Mouse (Mus musculus) lung, embryonic 15.5 days (tissue): ENCODE results near the gene Gal3st2c. TPM values are rescaled to one million over a fixed set of nuclear protein-coding genes. Genes with fewer than 3 reads are reported as not detected.
A peak's percentile ranks its signal among the peaks of the same experiment; 100 is the strongest.
"Not testable (repeated sequence)": the region's sequence is repeated elsewhere in the genome, so short reads cannot be mapped to it uniquely, and the experiment has no call there.

Experiments used
- ATAC-seq: fragments of 200-750 bp; cut with Nextera tagmentation; 2 replicates; pipeline ENCODE4 v1.8.0; 2017; ENCODE audit warnings: moderate number of reproducible peaks, borderline replicate concordance; ENCODE audit not compliant: low FRiP score, low TSS enrichment; ENCODE audit errors: extremely low read depth
- H3K27ac ChIP-seq: fragments of 300-500 bp; sonication (generic); 2 replicates; pipeline ENCODE4 v1.5.1; 2015; ENCODE audit warnings: moderate library complexity, mild to moderate bottlenecking, inconsistent platforms
- H3K27me3 ChIP-seq: fragments of 300-500 bp; sonication (generic); 2 replicates; pipeline ENCODE4 v1.6.1; 2015; ENCODE audit warnings: inconsistent platforms
- H3K36me3 ChIP-seq: fragments of 300-500 bp; sonication (generic); 2 replicates; pipeline ENCODE4 v1.6.1; 2015; ENCODE audit warnings: inconsistent platforms
- H3K4me1 ChIP-seq: fragments of 300-500 bp; sonication (generic); 2 replicates; pipeline ENCODE4 v1.6.1; 2015; ENCODE audit warnings: inconsistent platforms
- H3K4me2 ChIP-seq: fragments of 300-500 bp; sonication (generic); 2 replicates; pipeline ENCODE4 v1.6.1; 2015; ENCODE audit warnings: inconsistent platforms, mild to moderate bottlenecking, moderate library complexity
- H3K4me3 ChIP-seq: fragments of 300-500 bp; sonication (generic); 2 replicates; pipeline ENCODE4 v1.5.1; 2015; ENCODE audit warnings: mild to moderate bottlenecking, inconsistent platforms
- H3K9ac ChIP-seq: fragments of 300-500 bp; sonication (generic); 2 replicates; pipeline ENCODE4 v1.6.1; 2015; ENCODE audit warnings: inconsistent platforms
- H3K9me3 ChIP-seq: fragments of 300-500 bp; sonication (generic); 2 replicates; pipeline ENCODE4 v1.6.1; 2016; ENCODE audit warnings: inconsistent platforms
- whole genome bisulfite sequencing: fragments of 180-500 bp; shearing (Covaris S2); methylation state at CpG from one replicate; pipeline ENCODE4 v1.1.7; 2015; 5-methylcytosine and 5-hydroxymethylcytosine counted together
- polyA plus RNA-seq: library from polyadenylated mRNA; unstranded; fragments of >200 nt; fragmentation: Nextera tagmentation; extraction: Ambion mirVana; gene quantifications from 2 replicates; pipeline ENCODE4 v1.2.1, GENCODE M21; 2015

Gal3st2c gene
- polyA plus RNA-seq, 1 experiment from 2014 or later: not detected

- not testable (repeated sequence) for H3K4me1 ChIP-seq, H3K36me3 ChIP-seq, H3K27me3 ChIP-seq, H3K9ac ChIP-seq, H3K9me3 ChIP-seq, H3K27ac ChIP-seq, H3K4me3 ChIP-seq, H3K4me2 ChIP-seq, ATAC-seq
- whole genome bisulfite sequencing: 66% methylated on average over 2 of the region's 2 CpGs
These were observed 15.7 kb downstream of the Gal3st2c start for GRCm38 (mm10) chr1:94005954-94006506.

DNA sequence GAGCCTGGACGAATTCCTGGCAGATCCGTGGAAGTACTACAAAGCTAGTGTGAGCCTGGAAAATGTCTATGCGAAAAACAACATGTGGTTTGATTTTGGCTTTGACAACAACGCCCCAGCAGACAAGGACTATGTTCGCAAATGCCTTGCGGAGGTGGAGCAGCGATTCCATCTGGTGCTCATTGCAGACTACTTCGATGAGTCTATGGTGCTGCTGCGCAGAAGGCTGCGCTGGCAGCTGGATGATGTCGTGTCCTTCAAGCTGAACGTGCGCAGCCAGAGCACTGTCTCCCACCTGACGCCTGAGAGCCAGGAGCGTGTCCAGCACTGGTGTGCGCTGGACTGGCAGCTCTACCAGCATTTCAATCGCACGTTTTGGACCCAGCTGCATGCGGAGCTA, 18.5 kb downstream of the Gal3st2c start:
- ATAC-seq, H3K36me3 ChIP-seq, H3K4me3 ChIP-seq, H3K4me2 ChIP-seq, H3K9me3 ChIP-seq, H3K27ac ChIP-seq, H3K9ac ChIP-seq, H3K4me1 ChIP-seq, H3K27me3 ChIP-seq: not testable (repeated sequence)
- WGBS: 84% methylated on average over 16 of the region's 19 CpGs

DNA sequence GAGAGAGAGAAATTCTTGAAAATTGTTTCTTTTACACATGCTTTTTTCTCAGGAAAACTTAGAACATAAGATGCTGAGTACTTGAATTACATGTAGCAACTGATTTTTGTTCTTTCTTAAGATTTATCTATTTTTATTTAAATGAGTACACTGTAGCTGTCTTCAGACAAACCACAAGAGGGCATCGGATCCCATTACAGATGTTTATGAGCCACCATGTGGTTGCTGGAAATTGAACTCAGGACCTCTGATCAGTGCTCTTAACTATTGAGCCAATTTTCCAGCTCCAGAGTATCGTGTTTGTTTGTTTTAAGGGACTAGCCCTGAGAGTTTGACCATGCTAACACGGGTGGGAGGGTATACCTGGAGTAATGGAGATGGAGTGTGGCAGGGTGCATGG, 21.3 kb downstream of the Gal3st2c start:
- Histone ChIP-seq H3K9me3 (no peaks in the 10 kb centered on the region), H3K9ac (no peak overlapping the region), H3K27me3 (no peaks in the 10 kb centered on the region), H3K4me2 (no peak overlapping the region), H3K36me3 (no peaks in the 10 kb centered on the region), H3K4me1 (no peaks in the 10 kb centered on the region), H3K27ac (no peak overlapping the region), H3K4me3 (no peak overlapping the region)
- WGBS: 52% methylated on average over 3 of the region's 3 CpGs
- no peak for ATAC-seq

DNA sequence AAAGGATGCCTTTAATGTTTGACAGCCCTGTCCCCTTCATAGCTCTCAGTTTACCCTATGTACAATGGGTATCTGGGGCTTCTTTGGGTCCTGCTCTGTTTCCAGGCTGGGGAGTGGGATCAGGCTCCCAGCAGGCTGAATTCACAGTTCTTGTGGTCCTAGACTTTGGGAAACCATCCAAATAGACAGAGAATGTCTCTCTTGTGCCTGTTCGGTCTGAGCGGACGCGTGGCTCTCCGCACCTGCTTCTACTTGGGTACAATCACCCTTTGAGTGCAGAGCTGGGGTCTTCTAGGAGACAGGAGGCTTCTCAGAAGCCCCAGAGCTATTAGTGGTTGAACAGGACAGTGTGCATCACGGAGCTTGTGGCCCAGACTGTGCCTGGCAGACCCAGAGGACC, 29.8 kb downstream of the Gal3st2c start, which contains the start of gene Neu4:
Neu4 (plus strand) TSS at position 301 of the 400 bp plus-strand sequence.
- Histone ChIP-seq H3K36me3 (no peaks in the 10 kb centered on the region), H3K27me3 (no peaks in the 10 kb centered on the region), H3K4me2 (no peak within 1 kb of the TSS), H3K4me1 (no peaks in the 10 kb centered on the region), H3K27ac (no peak within 1 kb of the TSS), H3K4me3 (no peak within 1 kb of the TSS), H3K9ac (no peak within 1 kb of the TSS), H3K9me3 (no peaks in the 10 kb centered on the region)
- ATAC-seq: no peak
- WGBS: 85% methylated on average over 6 of the region's 6 CpGs

DNA sequence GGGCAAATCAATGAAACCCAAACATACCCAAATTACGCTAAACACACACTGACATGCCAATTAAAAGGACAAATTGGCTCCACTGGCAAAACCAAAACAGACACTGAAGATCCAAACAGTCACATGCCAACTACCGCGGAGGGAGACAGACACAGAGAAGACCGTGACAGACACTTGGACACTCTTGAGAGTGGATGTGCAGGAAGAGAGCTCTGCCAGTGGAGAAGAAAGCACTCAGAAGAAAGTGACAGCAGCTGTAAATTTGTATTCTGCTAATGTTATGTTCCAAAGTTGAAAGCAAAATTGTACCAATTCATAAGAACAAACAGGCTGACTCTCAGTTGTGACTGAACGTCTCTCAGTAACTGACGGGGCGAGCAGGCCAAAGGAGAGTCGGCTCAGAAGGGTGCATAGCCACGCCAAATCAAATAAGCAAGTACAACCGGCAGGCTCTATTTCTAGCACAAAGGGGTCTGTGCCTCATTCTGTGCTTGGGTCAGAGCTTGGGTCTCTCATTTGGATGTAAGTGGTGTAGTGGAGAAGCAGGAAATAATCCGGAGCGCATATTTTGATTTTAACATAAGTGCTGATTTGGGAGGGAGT, 37.3 kb downstream of the Gal3st2c start:
- H3K9ac ChIP-seq: no peak overlapping the region
- 69% methylated on average over 12 of the region's 12 CpGs for WGBS
- no peaks in the 10 kb centered on the region for H3K36me3 ChIP-seq
- H3K27me3 ChIP-seq: no peaks in the 10 kb centered on the region
- no peak for ATAC-seq
- H3K9me3 ChIP-seq: no peaks in the 10 kb centered on the region
- no peaks in the 10 kb centered on the region for H3K4me1 ChIP-seq
- no peak overlapping the region for H3K4me2 ChIP-seq
- no peak overlapping the region for H3K27ac ChIP-seq
- H3K4me3 ChIP-seq: no peak overlapping the region

DNA sequence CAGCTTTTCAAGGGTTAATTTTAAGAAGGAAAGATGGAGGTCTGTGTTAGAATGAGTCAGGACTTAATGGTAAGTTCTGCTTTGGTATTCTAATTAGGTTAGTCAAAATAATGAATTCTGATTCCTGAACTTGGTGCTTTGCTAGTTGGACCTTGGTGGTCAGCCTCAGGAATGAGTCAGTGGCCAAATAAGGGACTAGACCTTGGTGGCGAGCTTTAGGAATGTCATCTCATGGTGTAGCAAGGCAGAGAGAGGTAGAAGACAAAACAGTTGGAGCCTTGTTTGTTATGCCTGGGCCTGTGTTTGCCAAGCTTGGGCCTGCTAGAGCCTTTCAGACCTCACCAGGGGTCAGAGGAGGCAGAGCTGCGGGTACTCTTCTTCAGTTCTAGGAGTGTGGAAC, 38.4 kb downstream of the Gal3st2c start:
- Histone ChIP-seq H3K9me3 (no peaks in the 10 kb centered on the region), H3K27ac (no peak overlapping the region), H3K9ac (no peak overlapping the region), H3K4me2 (no peak overlapping the region), H3K4me1 (no peaks in the 10 kb centered on the region), H3K4me3 (no peak overlapping the region), H3K36me3 (no peaks in the 10 kb centered on the region), H3K27me3 (no peaks in the 10 kb centered on the region)
- 85% methylated on average over 2 of the region's 2 CpGs for WGBS
- ATAC-seq: no peak

GRCm38 (mm10) chr1:94033075-94033602, 42.8 kb downstream of the Gal3st2c start:
- H3K36me3 ChIP-seq: no peaks in the 10 kb centered on the region
- H3K4me1 ChIP-seq: peaks cover 6% of the 10 kb centered on the region
- H3K27me3 ChIP-seq: no peaks in the 10 kb centered on the region
- no peak overlapping the region for H3K4me3 ChIP-seq
- H3K9me3 ChIP-seq: no peaks in the 10 kb centered on the region
- no peak for ATAC-seq
- H3K27ac ChIP-seq: no peak overlapping the region
- 74% methylated on average over 2 of the region's 2 CpGs for WGBS
- H3K9ac ChIP-seq: no peak overlapping the region
- no peak overlapping the region for H3K4me2 ChIP-seq

DNA sequence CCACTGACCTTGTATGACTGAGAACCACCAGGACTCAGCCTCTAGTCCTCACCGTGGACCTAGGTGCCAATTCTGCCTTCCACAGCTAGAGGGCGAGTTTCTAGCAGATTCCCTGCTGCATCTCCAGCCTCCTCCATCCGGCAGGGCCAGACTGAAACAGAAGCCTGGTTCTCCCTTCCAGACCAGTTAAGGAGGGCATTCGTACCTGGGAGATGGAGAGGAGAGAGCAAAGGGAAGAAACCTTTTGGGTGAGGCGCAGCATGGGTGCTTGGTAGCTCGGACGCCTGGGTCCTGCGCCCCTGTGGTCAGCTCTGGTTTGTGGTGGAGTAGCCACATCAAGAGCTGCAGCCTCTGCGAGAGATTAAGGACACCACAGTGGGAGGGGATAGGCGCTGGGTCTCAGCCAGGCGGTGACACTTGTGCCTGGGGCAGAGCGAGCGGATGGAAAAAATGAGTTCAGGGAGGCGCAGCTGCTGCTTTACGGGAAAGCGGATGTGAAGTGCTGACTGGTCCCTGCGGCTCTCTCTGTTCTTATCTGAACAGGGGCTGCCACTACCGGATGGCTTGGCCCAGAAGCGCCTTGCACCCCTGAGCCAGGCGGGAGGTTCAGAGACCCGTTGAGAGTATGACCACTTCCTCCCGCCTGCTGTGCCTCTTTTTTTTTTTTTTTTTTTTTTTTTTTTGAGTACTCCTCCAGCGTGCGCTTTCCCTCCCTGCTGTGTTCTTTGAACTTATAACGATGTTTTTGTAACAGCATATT, 44.9 kb downstream of the Gal3st2c start:
- Histone ChIP-seq H3K4me3 (peak overlapping the region; percentile 44), H3K36me3 (no peaks in the 10 kb centered on the region), H3K9ac (0 out of 2 replicates have a peak overlapping the region, but pooled peaks have one; percentile 23), H3K27me3 (no peaks in the 10 kb centered on the region), H3K27ac (peak overlapping the region; percentile 82), H3K4me1 (peaks cover 6% of the 10 kb centered on the region), H3K4me2 (peak overlapping the region; percentile 86), H3K9me3 (no peaks in the 10 kb centered on the region)
- peak; percentile 92 for ATAC-seq
- 0% methylated on average over 25 of the region's 25 CpGs for WGBS

- H3K27ac ChIP-seq: no peak overlapping the region
- H3K9ac ChIP-seq: no peak overlapping the region
- H3K4me1 ChIP-seq: peaks cover 6% of the 10 kb centered on the region
- H3K36me3 ChIP-seq: no peaks in the 10 kb centered on the region
- WGBS: 98% methylated on average over 2 of the region's 2 CpGs
- H3K4me2 ChIP-seq: no peak overlapping the region
- no peak for ATAC-seq
- H3K4me3 ChIP-seq: no peak overlapping the region
- H3K9me3 ChIP-seq: no peaks in the 10 kb centered on the region
- H3K27me3 ChIP-seq: no peaks in the 10 kb centered on the region
These were observed 50.1 kb downstream of the Gal3st2c start for GRCm38 (mm10) chr1:94040391-94040790.

- Histone ChIP-seq H3K27me3 (no peaks in the 10 kb centered on the region), H3K9ac (no peak overlapping the region), H3K4me2 (no peak overlapping the region), H3K4me3 (no peak overlapping the region), H3K9me3 (no peaks in the 10 kb centered on the region), H3K27ac (no peak overlapping the region), H3K36me3 (no peaks in the 10 kb centered on the region), H3K4me1 (no peaks in the 10 kb centered on the region)
- 62% methylated on average over 3 of the region's 3 CpGs for WGBS
- ATAC-seq: no peak
These were observed 55.2 kb downstream of the Gal3st2c start for GRCm38 (mm10) chr1:94045559-94045958.

- no peak overlapping the region for H3K27ac ChIP-seq
- H3K4me1 ChIP-seq: no peaks in the 10 kb centered on the region
- H3K4me2 ChIP-seq: no peak overlapping the region
- H3K9me3 ChIP-seq: no peaks in the 10 kb centered on the region
- no peaks in the 10 kb centered on the region for H3K36me3 ChIP-seq
- WGBS: 71% methylated on average over 4 of the region's 4 CpGs
- H3K9ac ChIP-seq: no peak overlapping the region
- H3K27me3 ChIP-seq: no peaks in the 10 kb centered on the region
- ATAC-seq: no peak
- no peak overlapping the region for H3K4me3 ChIP-seq
These were observed 56.2 kb downstream of the Gal3st2c start for GRCm38 (mm10) chr1:94046544-94046943.

- no peak overlapping the region for H3K4me2 ChIP-seq
- H3K27me3 ChIP-seq: no peaks in the 10 kb centered on the region
- no peak overlapping the region for H3K9ac ChIP-seq
- no peaks in the 10 kb centered on the region for H3K4me1 ChIP-seq
- H3K9me3 ChIP-seq: no peaks in the 10 kb centered on the region
- 84% methylated on average over 5 of the region's 5 CpGs for WGBS
- H3K4me3 ChIP-seq: no peak overlapping the region
- no peak for ATAC-seq
- H3K36me3 ChIP-seq: no peaks in the 10 kb centered on the region
- H3K27ac ChIP-seq: no peak overlapping the region
These were observed 60.8 kb downstream of the Gal3st2c start for GRCm38 (mm10) chr1:94051104-94051503.
